Mouse (Mus musculus) embryonic fibroblast, embryonic 13.5 days (primary cell): ENCODE measurements around the gene Hltf. TPM values are rescaled to one million over a fixed set of nuclear protein-coding genes. Genes with fewer than 3 reads are reported as not detected.
"Not testable (repeated sequence)": the region's sequence is repeated elsewhere in the genome, so short reads cannot be mapped to it uniquely, and the experiment has no call there.

ENCODE experiments used
- H3K27ac ChIP-seq: 2 replicates; pipeline ENCODE4 v1.5.1; 2012; ENCODE audit warnings: low read length, control low read depth, inconsistent platforms; ENCODE audit not compliant: insufficient read depth
- H3K4me1 ChIP-seq: 2 replicates; pipeline ENCODE4 v1.6.1; 2011; ENCODE audit warnings: low read length; ENCODE audit not compliant: control insufficient read depth, insufficient read depth
- H3K4me3 ChIP-seq: 2 replicates; pipeline ENCODE4 v1.5.1; 2011; ENCODE audit warnings: mild to moderate bottlenecking, control low read depth, low read length; ENCODE audit not compliant: insufficient read depth
- CTCF ChIP-seq: IDR thresholded peaks from 2 replicates; pipeline ENCODE4 v1.5.1; 2011; ENCODE audit warnings: mild to moderate bottlenecking, control low read depth, low read length, moderate library complexity, borderline replicate concordance; ENCODE audit not compliant: insufficient read depth
- POLR2A ChIP-seq: IDR thresholded peaks from 2 replicates; pipeline ENCODE4 v1.6.1; 2011; ENCODE audit warnings: low read depth, mild to moderate bottlenecking, control low read depth, low read length, moderate library complexity
- polyA plus RNA-seq: library from polyadenylated mRNA; stranded (reverse); fragments of >200 nt; gene quantifications from 2 replicates; pipeline ENCODE4 v1.2.4, GENCODE M21; 2011; ENCODE audit warnings: low read depth; ENCODE audit not compliant: missing spikeins, insufficient read length

The Hltf gene
- polyA plus RNA-seq, 1 experiment = 22.8 TPM

DNA sequence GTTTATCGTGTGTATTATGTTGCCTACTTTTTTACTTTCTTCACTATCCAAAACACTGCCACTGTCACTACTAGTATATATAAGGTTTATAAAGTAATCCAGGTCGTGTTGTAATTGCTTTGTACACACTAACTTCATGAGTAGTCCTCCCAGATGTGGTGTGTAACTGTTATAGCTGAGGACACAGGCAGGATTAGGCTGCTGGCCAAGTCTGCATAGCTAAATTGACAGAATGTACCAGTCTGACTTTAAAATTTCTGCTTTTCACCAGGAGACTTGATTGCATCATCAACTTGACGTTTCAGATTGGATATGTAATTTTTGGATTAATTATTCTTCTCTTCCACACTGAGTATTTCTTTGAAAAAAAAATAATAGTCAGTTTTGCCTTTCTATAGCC, 46.2 kb downstream of the Hltf start:
- no peak overlapping the region for H3K4me3 ChIP-seq
- H3K4me1 ChIP-seq = no peaks in the 10 kb centered on the region
- no peak overlapping the region for H3K27ac ChIP-seq
- TF ChIP-seq CTCF = no peak
- no peak for TF ChIP-seq POLR2A

GRCm38 (mm10) chr3:20104318-20104717, 46.7 kb downstream of the Hltf start:
- no peak overlapping the region for H3K4me3 ChIP-seq
- TF ChIP-seq CTCF (no peak), POLR2A (no peak)
- no peaks in the 10 kb centered on the region for H3K4me1 ChIP-seq
- H3K27ac ChIP-seq = no peak overlapping the region

DNA sequence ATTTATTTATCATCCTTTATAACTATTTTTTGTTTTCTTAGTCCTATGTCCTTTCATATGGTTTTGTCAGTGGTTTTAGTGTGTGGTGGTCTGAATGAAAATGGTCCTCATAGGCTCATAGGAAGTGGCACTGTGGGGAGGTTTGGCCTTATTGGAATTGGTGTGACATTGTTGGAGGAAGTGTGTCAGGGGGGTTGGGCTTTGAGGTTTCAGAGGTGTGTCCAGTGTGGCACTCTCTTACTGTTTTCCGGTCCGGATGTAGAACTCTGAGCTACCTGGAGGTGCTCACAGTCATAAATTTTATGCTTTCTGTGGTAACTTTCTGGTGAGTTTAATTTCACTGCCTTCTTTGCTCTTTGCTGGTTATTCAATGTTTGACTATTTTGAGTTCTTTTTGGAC, 47.2 kb downstream of the Hltf start:
- no peak overlapping the region for H3K27ac ChIP-seq
- no peaks in the 10 kb centered on the region for H3K4me1 ChIP-seq
- TF ChIP-seq POLR2A (no peak), CTCF (no peak)
- no peak overlapping the region for H3K4me3 ChIP-seq

DNA sequence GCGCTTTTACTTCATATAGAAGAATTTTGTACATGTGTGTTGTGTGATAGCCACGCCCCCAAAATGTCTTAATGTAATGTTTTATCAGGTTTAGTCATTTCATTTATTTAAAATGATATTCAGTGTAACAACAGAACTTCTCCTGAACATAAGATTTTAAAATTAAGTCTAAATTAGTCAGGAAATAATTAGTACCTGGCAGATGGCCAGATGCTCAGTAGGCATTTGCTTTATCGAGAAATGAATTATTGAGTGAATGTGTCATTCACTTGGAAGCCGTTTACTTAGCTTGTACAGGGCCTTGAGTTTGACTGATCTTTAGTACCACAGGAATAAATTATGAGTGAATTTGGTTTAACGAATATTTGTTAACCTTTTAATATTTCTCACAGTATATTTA, 51.3 kb downstream of the Hltf start:
- H3K27ac ChIP-seq = no peak overlapping the region
- TF ChIP-seq CTCF (no peak), POLR2A (no peak)
- no peaks in the 10 kb centered on the region for H3K4me1 ChIP-seq
- no peak overlapping the region for H3K4me3 ChIP-seq

DNA sequence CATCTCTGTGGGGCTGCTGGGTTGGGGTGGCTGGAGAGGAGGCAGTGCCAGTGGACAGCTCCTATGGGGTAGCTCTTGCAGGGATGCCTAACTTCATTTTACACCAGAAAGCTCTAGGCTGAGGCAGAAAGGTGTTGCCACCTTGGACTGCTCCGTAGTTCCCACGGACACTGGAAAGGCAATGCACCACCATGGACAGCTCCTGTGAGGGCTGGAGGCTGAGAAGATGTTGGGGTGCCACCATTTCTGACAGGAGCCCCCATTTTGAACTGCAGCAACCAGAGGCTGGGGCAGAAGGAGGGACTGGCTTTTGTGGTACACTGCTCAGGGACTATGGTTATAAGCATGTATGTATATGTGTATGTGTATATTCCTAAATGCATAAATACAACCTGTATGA, 54.3 kb downstream of the Hltf start:
- TF ChIP-seq POLR2A = no peak
- no peak for TF ChIP-seq CTCF
- no peaks in the 10 kb centered on the region for H3K4me1 ChIP-seq
- no peak overlapping the region for H3K4me3 ChIP-seq
- H3K27ac ChIP-seq = no peak overlapping the region

DNA sequence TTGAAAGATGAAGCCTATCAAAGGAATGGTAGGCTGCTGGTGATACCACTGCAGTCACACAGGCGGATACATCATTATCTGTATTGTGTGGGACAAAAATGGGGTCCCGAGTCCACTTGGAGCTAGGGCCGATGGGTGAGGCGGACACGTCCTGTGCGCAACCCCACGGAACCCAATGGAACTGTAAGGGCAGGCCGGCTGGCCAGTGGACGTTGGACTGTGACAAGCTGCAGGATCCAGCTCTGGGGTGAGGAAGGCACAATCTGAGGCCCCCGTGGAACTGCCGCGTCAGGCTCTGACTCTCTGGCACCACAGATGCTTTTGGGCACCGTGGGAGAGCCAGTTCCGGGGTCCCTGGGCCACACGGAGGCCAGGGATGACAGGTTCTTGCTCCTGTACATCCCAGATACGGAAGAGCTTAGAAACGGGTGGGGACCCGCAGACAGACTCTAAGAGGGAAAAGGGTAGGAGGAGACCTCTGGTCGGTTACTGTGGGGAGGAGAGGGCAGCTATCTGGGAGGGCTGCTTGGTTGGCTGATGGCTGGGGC, 61.5 kb downstream of the Hltf start:
- no peak overlapping the region for H3K4me3 ChIP-seq
- TF ChIP-seq POLR2A (no peak), CTCF (no peak)
- no peak overlapping the region for H3K27ac ChIP-seq
- no peaks in the 10 kb centered on the region for H3K4me1 ChIP-seq

DNA sequence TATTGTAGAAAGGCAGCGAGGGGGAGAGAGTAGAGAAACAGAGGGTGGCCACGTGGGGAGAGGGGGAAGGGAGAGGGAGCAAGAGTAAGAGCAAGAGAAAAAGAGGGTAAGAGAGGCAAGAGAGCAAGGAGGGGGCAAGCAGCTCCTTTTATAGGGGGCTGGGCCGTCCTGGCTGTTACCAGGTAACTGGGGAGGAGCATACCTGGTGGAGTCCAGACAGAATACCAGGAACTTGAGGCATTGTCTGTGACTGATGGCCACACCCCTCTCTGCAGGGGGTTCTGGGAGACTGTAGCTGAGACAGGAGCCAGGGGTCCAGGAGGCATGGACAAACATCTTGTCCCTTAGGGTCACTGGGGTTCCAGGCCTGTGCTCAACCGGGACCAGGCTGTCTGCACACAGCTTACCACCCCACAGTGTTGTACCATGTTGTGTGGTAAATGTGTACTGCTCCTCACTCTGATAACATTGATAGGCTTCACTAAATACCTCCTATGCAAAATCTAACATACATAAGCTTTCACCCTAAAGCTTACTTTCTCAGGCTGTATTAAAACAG, 62.2 kb downstream of the Hltf start:
- Histone ChIP-seq H3K4me1 (no peaks in the 10 kb centered on the region), H3K27ac (no peak overlapping the region), H3K4me3 (no peak overlapping the region)
- no peak for TF ChIP-seq POLR2A

DNA sequence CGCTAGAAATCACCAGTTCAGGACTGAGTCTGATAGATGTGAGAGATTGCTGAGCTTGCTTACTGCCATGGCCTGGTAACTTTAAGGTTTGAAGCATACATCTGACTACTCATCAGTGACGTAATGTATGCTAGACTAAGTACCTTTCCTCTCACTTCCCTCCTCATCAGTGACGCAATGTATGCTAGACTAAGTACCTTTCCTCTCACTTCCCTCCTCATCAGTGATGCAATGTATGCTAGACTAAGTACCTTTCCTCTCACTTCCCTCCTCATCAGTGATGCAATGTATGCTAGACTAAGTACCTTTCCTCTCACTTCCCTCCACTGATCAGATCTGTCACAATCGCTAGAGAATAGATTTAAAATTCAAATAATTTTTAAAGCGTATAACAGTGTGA, 64.0 kb downstream of the Hltf start:
- H3K4me3 ChIP-seq, H3K27ac ChIP-seq, H3K4me1 ChIP-seq: not testable (repeated sequence)

- TF ChIP-seq CTCF (no peak), POLR2A (no peak)
- Histone ChIP-seq H3K4me3 (no peak overlapping the region), H3K4me1 (no peaks in the 10 kb centered on the region), H3K27ac (no peak overlapping the region)
These were observed 68.0 kb downstream of the Hltf start for GRCm38 (mm10) chr3:20125604-20126003.

GRCm38 (mm10) chr3:20127047-20127595, 69.5 kb downstream of the Hltf start:
- no peak overlapping the region for H3K4me3 ChIP-seq

DNA sequence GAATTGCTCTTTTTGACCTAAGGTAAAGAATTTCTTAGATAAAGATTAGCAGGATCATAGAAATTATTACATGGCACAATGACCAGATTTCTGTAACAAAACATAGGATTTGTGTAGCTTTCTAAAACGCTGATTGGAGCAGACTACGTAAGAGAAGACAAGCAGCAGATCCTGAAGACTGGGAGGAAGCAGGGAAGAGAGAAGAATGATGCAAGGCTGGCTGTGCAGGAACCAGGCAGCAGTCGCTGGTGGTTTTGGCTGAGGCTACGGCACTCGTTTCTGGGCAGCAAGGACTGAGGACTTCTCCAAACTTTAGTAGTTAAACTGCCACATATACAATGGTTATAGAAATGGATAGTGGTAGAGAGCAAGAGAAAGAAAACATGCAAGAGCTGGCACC, 71.9 kb downstream of the Hltf start:
- peaks cover 2% of the 10 kb centered on the region; the same call in 1 of the 2 replicates for H3K4me1 ChIP-seq
- TF ChIP-seq CTCF (no peak), POLR2A (no peak)
- H3K4me3 ChIP-seq = no peak overlapping the region
- H3K27ac ChIP-seq = no peak overlapping the region

More at GRCm38 (mm10) chr3:20127047-20127595, 69.5 kb downstream of the Hltf start:
- TF ChIP-seq POLR2A (no peak), CTCF (no peak)
- Histone ChIP-seq H3K27ac (no peak overlapping the region), H3K4me1 (no peaks in the 10 kb centered on the region)
